Mouse (Mus musculus): ENCODE measurements around the gene Gm12886. TPM values are rescaled to one million over a fixed set of nuclear protein-coding genes. Genes with fewer than 3 reads are reported as not detected.

Gm12886 gene
- not detected in 2 replicates for polyA plus RNA-seq (2012; ENCODE audit: insufficient read depth, insufficient read length, missing spikeins)

DNA sequence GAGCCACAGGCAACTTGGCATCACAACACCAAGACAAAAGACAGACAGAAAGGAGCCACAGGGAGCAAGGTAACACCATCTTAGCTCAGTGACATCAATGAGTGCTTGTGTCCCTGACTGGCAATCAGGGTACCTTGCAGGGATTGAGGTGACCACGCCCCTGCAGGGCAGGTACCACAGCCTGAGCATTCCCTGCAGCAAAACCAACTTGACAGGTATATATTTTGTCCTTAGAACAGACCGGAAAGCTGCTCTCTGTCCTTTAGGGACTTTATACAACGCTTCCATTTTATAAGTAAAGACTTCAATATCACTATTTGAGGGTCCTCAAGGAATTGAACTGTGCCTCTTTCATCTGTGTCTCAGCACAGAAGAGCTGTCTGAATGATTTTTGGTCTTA, at the start of gene Gm12886:
Gene Gm12886, minus strand, starts transcription at position 101 of the 400 bp plus-strand sequence.
- Histone ChIP-seq H3K4me3 (ENCODE audit: insufficient read depth, low read depth, low read length) (no peak within 1 kb of the TSS), H3K27ac (replicated peaks; ENCODE audit: low read depth, low read length) (no peak within 1 kb of the TSS), H3K4me1 (ENCODE audit: control insufficient read depth, insufficient read depth, insufficient read length, low read length) (no peaks in the 10 kb centered on the region)

Other genes with a start within 250 kb of the Gm12886 start
- 4.2 and 4.6 TPM in 2 replicates for gene Rlf, start 208.0 kb downstream of the Gm12886 start, polyA plus RNA-seq (2012; ENCODE audit: insufficient read depth, insufficient read length, missing spikeins)
- gene Gm12888, start 98.2 kb downstream of the Gm12886 start, polyA plus RNA-seq (2012; ENCODE audit: insufficient read depth, insufficient read length, missing spikeins), result not detected in 2 replicates
- not detected in 2 replicates for gene Gm12887, start 199.0 kb upstream of the Gm12886 start, polyA plus RNA-seq (2012; ENCODE audit: insufficient read depth, insufficient read length, missing spikeins)